Mouse (Mus musculus) heart, adult 11 months (tissue): ENCODE data around the gene Ube2e3.

Source experiments
- DNase-seq: peaks from one replicate; pipeline ENCODE4 v3.0.0; 2022

Gene Ube2e3

GRCm38 (mm10) chr2:78882743-78883433, 15.0 kb downstream of the Ube2e3 start:
- no peak for DNase-seq

DNA sequence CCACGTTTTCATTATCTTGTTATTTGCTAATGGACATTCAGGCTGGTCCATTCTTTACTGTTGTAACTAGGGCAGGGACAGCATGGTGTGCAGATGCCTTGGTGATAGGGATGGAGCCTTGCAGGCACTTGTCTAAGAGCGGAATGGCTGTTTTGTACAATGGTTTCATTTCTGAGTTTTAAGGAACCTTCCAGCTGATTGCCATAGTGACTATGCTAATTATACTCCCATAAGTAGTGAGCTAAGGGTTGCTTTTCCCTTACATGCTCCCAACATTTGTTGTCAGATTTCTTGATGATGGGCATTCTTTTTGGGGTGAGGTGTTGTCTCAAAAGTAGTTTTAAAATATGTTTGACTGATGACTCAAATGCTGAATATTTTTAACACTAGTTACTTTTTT, 18.5 kb downstream of the Ube2e3 start:
- no peak for DNase-seq

DNA sequence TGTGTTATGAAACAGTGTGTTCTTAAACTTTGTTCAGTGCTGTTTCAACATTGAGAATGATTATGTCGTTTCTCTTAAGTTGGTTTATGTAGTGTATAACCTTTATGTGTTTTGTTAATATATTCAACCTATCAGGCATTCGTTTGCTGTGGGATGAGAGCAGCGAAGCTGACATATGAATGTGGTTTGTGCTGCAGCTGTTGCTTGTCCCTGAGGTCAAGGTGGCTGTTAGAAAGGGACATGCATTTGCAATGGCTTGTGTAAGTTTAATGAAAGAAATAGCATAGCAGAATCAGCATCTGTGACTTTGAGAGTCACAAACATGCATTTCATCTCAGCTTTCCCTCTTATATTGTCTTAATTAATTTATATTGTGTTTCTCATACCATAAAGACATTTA, 20.3 kb downstream of the Ube2e3 start:
- DNase-seq: no peak

DNA sequence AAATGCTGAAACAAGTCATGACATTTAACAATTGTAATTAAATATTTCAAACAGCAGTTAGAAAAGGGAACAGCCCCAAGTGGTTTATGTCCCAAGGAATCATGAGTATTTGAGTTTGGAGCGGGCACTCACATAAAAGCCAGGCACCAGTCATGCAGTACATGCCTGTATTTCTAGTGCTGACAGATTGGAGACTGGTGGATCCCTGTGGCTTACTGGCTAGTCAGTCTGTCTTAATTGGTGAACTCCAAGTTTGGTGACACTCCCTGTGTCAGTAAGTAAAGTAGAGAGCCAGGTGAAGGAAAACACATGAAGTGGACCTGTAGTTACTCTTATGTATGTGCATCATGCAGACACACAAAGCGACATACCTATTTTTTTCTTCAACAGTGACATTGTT, 27.3 kb downstream of the Ube2e3 start:
- DNase-seq: no peak

GRCm38 (mm10) chr2:78905916-78906315, 38.0 kb downstream of the Ube2e3 start:
- DNase-seq: no peak

- no peak for DNase-seq
Measured at GRCm38 (mm10) chr2:78911516-78911915, 43.6 kb downstream of the Ube2e3 start.

GRCm38 (mm10) chr2:78914861-78915260, 46.9 kb downstream of the Ube2e3 start:
- DNase-seq: no peak

- no peak for DNase-seq
Measured at GRCm38 (mm10) chr2:78922980-78923674, 55.2 kb downstream of the Ube2e3 start.

GRCm38 (mm10) chr2:78925807-78926206, 57.9 kb downstream of the Ube2e3 start:
- no peak for DNase-seq

GRCm38 (mm10) chr2:78927625-78928024, 59.7 kb downstream of the Ube2e3 start:
- no peak for DNase-seq

- no peak for DNase-seq
Measured at GRCm38 (mm10) chr2:78928080-78928479, 60.2 kb downstream of the Ube2e3 start.

DNA sequence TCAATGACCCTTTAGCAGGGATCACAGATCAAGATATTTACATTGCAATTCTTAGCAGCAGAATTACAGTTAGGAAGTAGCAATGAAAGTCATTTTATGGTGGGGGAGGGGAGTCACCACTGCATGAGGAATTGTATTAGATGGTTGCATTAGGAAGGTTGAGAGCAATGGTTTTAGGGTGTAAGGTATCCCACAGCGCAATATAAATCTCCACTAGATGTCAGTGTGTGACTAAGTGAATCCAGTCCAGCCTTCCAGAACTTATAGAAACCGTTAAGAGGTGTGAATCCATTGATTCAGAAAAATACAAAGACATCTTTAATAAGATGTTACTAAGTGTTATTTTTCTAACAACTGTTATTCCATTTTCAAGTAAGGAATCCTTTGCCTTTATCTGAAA, 63.4 kb downstream of the Ube2e3 start:
- DNase-seq: no peak

GRCm38 (mm10) chr2:78959451-78959850, 91.5 kb downstream of the Ube2e3 start:
- DNase-seq: no peak

GRCm38 (mm10) chr2:78960288-78960687, 92.4 kb downstream of the Ube2e3 start:
- no peak for DNase-seq

DNA sequence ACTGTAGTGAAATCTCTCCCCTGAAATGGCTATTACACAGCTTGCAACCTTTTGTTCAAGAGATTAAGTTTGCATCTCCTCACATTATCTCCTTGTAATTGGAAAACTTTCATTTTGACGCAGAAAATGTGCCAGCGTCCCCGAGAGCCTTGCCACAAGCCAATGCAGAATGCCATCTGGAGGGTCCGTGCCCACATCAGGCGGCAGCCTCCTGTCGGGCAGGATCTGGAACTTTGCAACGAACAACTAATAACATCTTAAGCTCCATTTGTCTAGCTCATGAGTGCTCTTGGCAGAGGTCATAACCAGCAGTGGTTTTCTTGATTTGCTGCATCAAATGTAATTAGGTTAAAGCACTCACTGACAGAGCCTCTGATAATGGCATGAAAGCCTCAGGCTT, 93.1 kb downstream of the Ube2e3 start:
- no peak for DNase-seq

DNA sequence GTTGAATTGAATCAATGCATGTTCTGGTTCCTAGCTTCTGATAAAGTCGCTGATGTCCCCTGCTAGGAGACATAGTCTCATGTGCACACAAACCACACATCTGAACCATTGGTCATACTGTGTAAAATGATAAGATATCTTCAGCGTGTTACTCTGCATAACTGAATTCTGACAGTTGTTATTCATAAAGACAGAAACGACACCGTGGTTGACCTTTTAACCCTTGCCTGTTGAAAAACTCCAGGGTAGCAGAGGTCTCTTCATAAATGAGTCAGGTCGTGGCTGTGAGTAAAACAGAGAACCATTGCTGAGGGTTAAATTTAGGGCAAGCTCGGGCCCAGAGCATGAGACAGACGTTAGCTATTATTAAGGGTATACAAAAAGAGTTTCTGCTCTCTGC, 93.7 kb downstream of the Ube2e3 start:
- DNase-seq: no peak

DNA sequence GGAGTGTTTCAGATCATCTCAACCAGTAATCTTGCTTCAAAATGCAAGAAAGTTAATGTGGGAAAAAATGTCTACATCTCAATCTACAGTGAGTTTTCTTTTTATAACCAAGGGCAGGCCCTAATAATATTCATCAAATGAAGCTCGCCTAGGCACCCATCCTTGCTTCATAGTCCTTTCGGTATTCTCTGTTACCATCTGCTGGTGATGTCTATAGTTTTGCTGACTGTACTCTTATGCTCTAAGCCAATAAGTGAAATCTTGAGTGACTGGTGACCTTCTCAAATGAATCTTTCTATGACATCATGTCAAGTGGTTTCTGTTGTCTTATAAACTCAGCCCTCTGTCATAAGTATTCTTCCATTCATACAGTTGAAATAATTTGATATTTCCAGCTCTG, 97.1 kb downstream of the Ube2e3 start:
- DNase-seq: no peak

GRCm38 (mm10) chr2:78965396-78965795, 97.5 kb downstream of the Ube2e3 start:
- no peak for DNase-seq

GRCm38 (mm10) chr2:78970088-78970487, 102.2 kb downstream of the Ube2e3 start:
- DNase-seq: no peak
